Mouse (Mus musculus): ENCODE data around the gene Caskin1. TPM values are rescaled to one million over a fixed set of nuclear protein-coding genes. Genes with fewer than 3 reads are reported as not detected.

The Caskin1 gene
- polyA plus RNA-seq, 1 experiment from 2014 or later = 9.1 TPM

DNA sequence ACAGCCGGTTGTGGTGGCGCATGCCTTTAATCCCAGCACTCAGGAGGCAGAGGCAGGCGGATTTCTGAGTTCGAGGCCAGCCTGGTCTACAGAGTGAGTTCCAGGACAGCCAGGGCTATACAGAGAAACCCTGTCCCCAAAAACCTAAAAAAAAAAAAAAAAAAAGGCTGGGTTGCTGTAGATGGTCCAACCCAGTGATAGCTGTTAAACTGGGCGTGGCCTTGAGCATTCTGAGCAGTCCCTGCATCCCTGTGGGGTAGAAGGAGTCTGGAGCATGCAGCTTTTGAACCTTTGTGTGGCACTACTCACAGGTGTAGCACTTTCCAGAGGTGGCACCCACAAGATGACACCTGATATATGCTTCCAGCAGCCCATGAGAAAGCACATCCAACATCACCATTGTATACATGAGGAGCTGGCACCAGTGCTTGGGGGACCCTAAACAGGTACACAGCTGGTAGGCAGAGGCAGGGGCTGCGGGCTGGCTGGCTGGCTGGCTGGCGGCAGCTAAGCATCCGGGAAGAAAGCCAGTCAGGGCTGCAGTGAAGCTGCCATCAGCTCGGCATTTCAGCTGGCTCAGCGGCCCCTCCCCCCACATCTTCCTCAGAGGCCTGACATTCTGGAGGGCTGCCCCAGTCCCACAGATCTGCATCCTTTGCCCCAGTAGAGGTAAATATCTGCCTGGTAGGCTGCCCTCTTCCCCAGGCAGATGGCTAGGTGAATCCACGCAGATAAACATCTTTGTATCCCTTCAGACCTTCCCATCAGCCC, 3.1 kb upstream of the Caskin1 start:
- 47% methylated on average over 11 of the region's 11 CpGs for WGBS
- ATAC-seq (peak; percentile 11; the same call in 1 of the 2 replicates), DNase-seq (ENCODE audit: low spot score) (peak; percentile 76)
- 0 out of 2 replicates have a peak overlapping the region, but pooled peaks have one; percentile 30 for H3K27ac ChIP-seq (ENCODE audit: low read depth, low read length)
- no peak overlapping the region for H3K4me2 ChIP-seq (ENCODE audit: low read length)
- H3K9ac ChIP-seq (ENCODE audit: low read length) = 0 out of 2 replicates have a peak overlapping the region, but pooled peaks have one; percentile 21
- H3K27me3 ChIP-seq (replicated peaks; ENCODE audit: control insufficient read depth, insufficient read depth, low read length) = no peaks in the 10 kb centered on the region
- H3K36me3 ChIP-seq (ENCODE audit: control insufficient read depth, insufficient read depth, low read length) = no peaks in the 10 kb centered on the region
- peaks cover 22% of the 10 kb centered on the region for H3K4me1 ChIP-seq (ENCODE audit: control insufficient read depth, insufficient read depth, low read length)
- H3K9me3 ChIP-seq (replicated peaks; ENCODE audit: control insufficient read depth, low read length) = no peaks in the 10 kb centered on the region
- H3K4me3 ChIP-seq (ENCODE audit: low read depth, low read length) = no peak overlapping the region

DNA sequence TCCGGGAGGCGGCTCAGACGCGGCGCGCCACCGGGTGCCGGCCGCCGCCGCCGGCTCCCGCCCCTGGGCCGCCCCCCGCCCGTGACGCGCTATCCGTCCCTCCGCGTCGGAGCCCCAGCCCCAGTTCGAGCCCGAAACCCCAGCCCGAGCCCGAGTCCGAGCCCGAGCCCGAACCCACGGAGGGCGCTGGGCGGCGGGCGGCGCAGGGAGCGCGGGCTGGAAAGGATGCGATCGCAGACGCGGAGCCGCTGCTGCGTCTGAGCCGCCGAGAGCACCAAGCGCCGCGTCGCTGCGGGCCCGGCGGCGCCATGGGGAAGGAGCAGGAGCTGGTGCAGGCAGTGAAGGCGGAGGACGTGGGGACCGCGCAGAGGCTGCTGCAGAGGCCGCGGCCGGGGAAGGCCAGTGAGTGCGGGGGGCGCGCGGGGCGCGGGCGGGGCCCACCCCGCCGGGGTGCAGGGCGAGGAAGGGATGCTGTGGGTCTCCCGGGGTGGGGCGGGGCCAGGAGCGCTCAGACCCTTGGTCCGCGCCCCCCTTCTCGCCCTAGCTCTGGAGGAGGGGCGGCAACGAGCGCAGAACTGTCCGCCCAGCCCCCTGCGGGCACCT, 362 bp downstream of the Caskin1 start:
- no peaks in the 10 kb centered on the region for H3K27me3 ChIP-seq (replicated peaks; ENCODE audit: control insufficient read depth, insufficient read depth, low read length)
- peak overlapping the region; percentile 92 for H3K27ac ChIP-seq (ENCODE audit: low read depth, low read length)
- peak overlapping the region; percentile 94 for H3K9ac ChIP-seq (ENCODE audit: low read length)
- DNase-seq (ENCODE audit: low spot score) (peak; percentile 57), ATAC-seq (peak; percentile 71)
- peak overlapping the region; percentile 82 for H3K4me2 ChIP-seq (ENCODE audit: low read length)
- peaks cover 26% of the 10 kb centered on the region for H3K4me1 ChIP-seq (ENCODE audit: control insufficient read depth, insufficient read depth, low read length)
- 2% methylated on average over 39 of the region's 81 CpGs for WGBS
- H3K36me3 ChIP-seq (ENCODE audit: control insufficient read depth, insufficient read depth, low read length) = no peaks in the 10 kb centered on the region
- peak overlapping the region; percentile 87 for H3K4me3 ChIP-seq (ENCODE audit: low read depth, low read length)
- H3K9me3 ChIP-seq (replicated peaks; ENCODE audit: control insufficient read depth, low read length) = no peaks in the 10 kb centered on the region

- Histone ChIP-seq H3K9me3 (replicated peaks; ENCODE audit: control insufficient read depth, low read length) (no peaks in the 10 kb centered on the region), H3K4me3 (ENCODE audit: low read depth, low read length) (peak overlapping the region; percentile 87), H3K4me2 (ENCODE audit: low read length) (peak overlapping the region; percentile 82), H3K36me3 (ENCODE audit: control insufficient read depth, insufficient read depth, low read length) (no peaks in the 10 kb centered on the region), H3K27me3 (replicated peaks; ENCODE audit: control insufficient read depth, insufficient read depth, low read length) (no peaks in the 10 kb centered on the region), H3K4me1 (ENCODE audit: control insufficient read depth, insufficient read depth, low read length) (peaks cover 26% of the 10 kb centered on the region), H3K27ac (ENCODE audit: low read depth, low read length) (peak overlapping the region; percentile 92), H3K9ac (ENCODE audit: low read length) (peak overlapping the region; percentile 94)
- no peak for DNase-seq (ENCODE audit: low spot score)
- 20% methylated on average over 19 of the region's 19 CpGs for WGBS
- peak; percentile 22 for ATAC-seq
These were observed 1.0 kb downstream of the Caskin1 start for GRCm38 (mm10) chr17:24489265-24490030.

DNA sequence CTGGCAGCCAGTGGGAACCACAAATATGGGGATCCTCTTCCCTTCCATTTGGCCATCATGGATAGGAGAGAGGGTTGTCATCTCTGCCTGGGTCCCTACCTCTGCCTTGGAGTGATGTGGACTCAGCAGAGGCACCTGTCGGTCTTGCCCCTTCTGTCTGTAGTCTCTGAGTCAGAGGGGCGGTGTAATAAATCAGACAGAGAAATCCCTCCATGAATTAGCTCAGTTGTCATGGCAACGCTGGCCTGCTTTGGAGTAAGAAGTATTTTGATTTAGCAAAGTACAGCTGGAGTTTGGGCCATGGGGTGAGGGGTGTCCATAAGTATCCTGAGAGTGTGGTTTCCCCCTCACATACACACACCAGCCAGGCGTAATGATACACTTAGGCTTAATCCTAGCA, 2.0 kb downstream of the Caskin1 start:
- peak; percentile 55 for DNase-seq (ENCODE audit: low spot score)

GRCm38 (mm10) chr17:24494627-24495335, 6.4 kb downstream of the Caskin1 start:
- ATAC-seq = no peak
- peak; percentile 70 for DNase-seq (ENCODE audit: low spot score)
- H3K9ac ChIP-seq (ENCODE audit: low read length) = no peak overlapping the region
- H3K4me3 ChIP-seq (ENCODE audit: low read depth, low read length) = no peak overlapping the region
- peaks cover 39% of the 10 kb centered on the region for H3K36me3 ChIP-seq (ENCODE audit: control insufficient read depth, insufficient read depth, low read length)
- no peak overlapping the region for H3K27ac ChIP-seq (ENCODE audit: low read depth, low read length)
- no peaks in the 10 kb centered on the region for H3K27me3 ChIP-seq (replicated peaks; ENCODE audit: control insufficient read depth, insufficient read depth, low read length)
- no peak overlapping the region for H3K4me2 ChIP-seq (ENCODE audit: low read length)
- H3K4me1 ChIP-seq (ENCODE audit: control insufficient read depth, insufficient read depth, low read length) = peaks cover 9% of the 10 kb centered on the region; the same call in 1 of the 2 replicates
- WGBS = 37% methylated on average over 2 of the region's 2 CpGs
- H3K9me3 ChIP-seq (replicated peaks; ENCODE audit: control insufficient read depth, low read length) = no peaks in the 10 kb centered on the region

More for the DNA sequence above, 2.0 kb downstream of the Caskin1 start:
- H3K4me1 ChIP-seq (ENCODE audit: control insufficient read depth, insufficient read depth, low read length) = peaks cover 24% of the 10 kb centered on the region
- no peaks in the 10 kb centered on the region for H3K9me3 ChIP-seq (replicated peaks; ENCODE audit: control insufficient read depth, low read length)
- no peaks in the 10 kb centered on the region for H3K27me3 ChIP-seq (replicated peaks; ENCODE audit: control insufficient read depth, insufficient read depth, low read length)
- WGBS = 56% methylated on average over 4 of the region's 4 CpGs
- no peak overlapping the region for H3K4me3 ChIP-seq (ENCODE audit: low read depth, low read length)
- H3K36me3 ChIP-seq (ENCODE audit: control insufficient read depth, insufficient read depth, low read length) = no peaks in the 10 kb centered on the region
- 0 out of 2 replicates have a peak overlapping the region, but pooled peaks have one; percentile 44 for H3K27ac ChIP-seq (ENCODE audit: low read depth, low read length)
- H3K9ac ChIP-seq (ENCODE audit: low read length) = no peak overlapping the region
- peak overlapping the region; percentile 82; the same call in 1 of the 2 replicates for H3K4me2 ChIP-seq (ENCODE audit: low read length)
- no peak for ATAC-seq

- Histone ChIP-seq H3K9ac (ENCODE audit: low read length) (no peak overlapping the region), H3K4me3 (ENCODE audit: low read depth, low read length) (no peak overlapping the region), H3K4me1 (ENCODE audit: control insufficient read depth, insufficient read depth, low read length) (peaks cover 3% of the 10 kb centered on the region; the same call in 1 of the 2 replicates), H3K9me3 (replicated peaks; ENCODE audit: control insufficient read depth, low read length) (no peaks in the 10 kb centered on the region), H3K4me2 (ENCODE audit: low read length) (no peak overlapping the region), H3K27ac (ENCODE audit: low read depth, low read length) (no peak overlapping the region), H3K27me3 (replicated peaks; ENCODE audit: control insufficient read depth, insufficient read depth, low read length) (no peaks in the 10 kb centered on the region), H3K36me3 (ENCODE audit: control insufficient read depth, insufficient read depth, low read length) (peaks cover 43% of the 10 kb centered on the region)
- no peak for DNase-seq (ENCODE audit: low spot score)
- WGBS = 83% methylated on average over 3 of the region's 3 CpGs
- ATAC-seq = peak; percentile 51; the same call in 1 of the 2 replicates
These were observed 7.0 kb downstream of the Caskin1 start for GRCm38 (mm10) chr17:24495443-24495842.

DNA sequence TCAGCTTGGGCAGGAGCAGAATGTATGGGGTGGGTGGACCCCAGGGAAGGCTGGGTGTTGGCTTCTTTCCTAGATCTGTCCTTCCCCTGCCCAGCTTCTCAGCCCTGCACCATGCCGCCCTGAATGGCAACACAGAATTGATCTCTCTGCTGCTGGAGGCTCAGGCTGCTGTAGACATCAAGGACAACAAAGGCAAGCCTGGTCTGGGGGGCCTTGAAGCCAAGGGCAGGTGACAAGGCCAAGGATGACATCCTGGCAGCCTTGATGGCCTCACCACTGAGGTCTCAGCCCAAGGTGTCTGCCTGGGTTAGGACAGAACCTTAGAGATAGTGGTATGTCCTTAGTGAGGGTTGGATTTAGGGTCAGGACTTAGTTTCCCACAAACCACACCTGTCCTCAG, 7.6 kb downstream of the Caskin1 start:
- no peak overlapping the region for H3K4me3 ChIP-seq (ENCODE audit: low read depth, low read length)
- no peak overlapping the region for H3K4me2 ChIP-seq (ENCODE audit: low read length)
- no peaks in the 10 kb centered on the region for H3K9me3 ChIP-seq (replicated peaks; ENCODE audit: control insufficient read depth, low read length)
- H3K27ac ChIP-seq (ENCODE audit: low read depth, low read length) = no peak overlapping the region
- no peaks in the 10 kb centered on the region for H3K4me1 ChIP-seq (ENCODE audit: control insufficient read depth, insufficient read depth, low read length)
- no peaks in the 10 kb centered on the region for H3K27me3 ChIP-seq (replicated peaks; ENCODE audit: control insufficient read depth, insufficient read depth, low read length)
- WGBS = 75% methylated on average over 1 of the region's 1 CpGs
- DNase-seq (ENCODE audit: low spot score) (no peak), ATAC-seq (no peak)
- no peak overlapping the region for H3K9ac ChIP-seq (ENCODE audit: low read length)
- H3K36me3 ChIP-seq (ENCODE audit: control insufficient read depth, insufficient read depth, low read length) = peaks cover 49% of the 10 kb centered on the region

- no peak overlapping the region for H3K4me2 ChIP-seq (ENCODE audit: low read length)
- H3K9me3 ChIP-seq (replicated peaks; ENCODE audit: control insufficient read depth, low read length) = no peaks in the 10 kb centered on the region
- no peak overlapping the region for H3K27ac ChIP-seq (ENCODE audit: low read depth, low read length)
- no peaks in the 10 kb centered on the region for H3K4me1 ChIP-seq (ENCODE audit: control insufficient read depth, insufficient read depth, low read length)
- H3K4me3 ChIP-seq (ENCODE audit: low read depth, low read length) = no peak overlapping the region
- H3K9ac ChIP-seq (ENCODE audit: low read length) = no peak overlapping the region
- 37% methylated on average over 11 of the region's 11 CpGs for WGBS
- ATAC-seq (no peak), DNase-seq (ENCODE audit: low spot score) (no peak)
- H3K27me3 ChIP-seq (replicated peaks; ENCODE audit: control insufficient read depth, insufficient read depth, low read length) = no peaks in the 10 kb centered on the region
- peaks cover 95% of the 10 kb centered on the region for H3K36me3 ChIP-seq (ENCODE audit: control insufficient read depth, insufficient read depth, low read length)
These were observed 13.8 kb downstream of the Caskin1 start for GRCm38 (mm10) chr17:24502208-24502607.

All from forebrain, embryonic 14.5 days (tissue).